9 mouse cellular contexts compared by ENCODE assay signal in the genomic region with DNA sequence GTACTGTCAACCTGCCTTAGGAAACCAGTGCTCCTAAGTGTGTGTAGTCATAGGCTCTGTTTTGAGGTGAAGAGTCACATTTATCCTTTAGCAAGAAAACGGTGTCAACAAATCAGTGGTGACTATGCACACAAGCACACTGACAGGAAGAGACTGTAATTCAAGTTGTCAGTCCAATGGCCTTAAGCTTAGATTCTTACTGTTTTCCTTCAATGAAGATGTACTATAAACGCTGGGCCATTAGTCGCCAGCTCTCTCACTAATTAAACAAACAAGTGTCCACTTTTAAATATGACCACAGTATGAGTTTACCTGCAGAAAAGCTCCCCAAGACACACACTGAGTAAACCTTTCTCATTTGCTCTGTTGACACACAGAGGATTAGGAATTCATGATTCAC. TPM values are rescaled to one million over a fixed set of nuclear protein-coding genes. Genes with fewer than 3 reads are reported as not detected.
DNase-seq lines count a peak whose midpoint lies in the region; ATAC-seq and TF ChIP-seq lines count a peak whose summit lies in the region.
"Had no signal": no experiment of that assay in that cellular context is flagged by ENCODE, and none has a peak within 500 bp of the region (broad histone marks: within the 10 kb centered on the region; RNA-seq: fewer than 3 reads in every experiment).

No protein-coding gene starts in this region.

- 0 out of 2 replicates have a peak, but pooled peaks cover 5% of the 10 kb centered on the region for H3K4me1 ChIP-seq in heart, embryonic 15.5 days (replicated peaks)
- no peaks in the 10 kb centered on the region for H3K4me1 ChIP-seq in cortical plate, adult 2 months (ENCODE audit: control insufficient read depth, insufficient read depth, low read length)
- no peaks in the 10 kb centered on the region; the same call in 1 of the 2 replicates for H3K4me1 ChIP-seq in hindbrain, embryonic 14.5 days (replicated peaks; ENCODE audit: control insufficient read depth, insufficient read depth, low read length)
- H3K4me1 ChIP-seq in midbrain, embryonic 14.5 days (ENCODE audit: control insufficient read depth, insufficient read depth, low read length) = no peaks in the 10 kb centered on the region

- H3K36me3 ChIP-seq in heart, embryonic 15.5 days = no peaks in the 10 kb centered on the region
- H3K36me3 ChIP-seq in hindbrain, embryonic 14.5 days (replicated peaks; ENCODE audit: control insufficient read depth, insufficient read depth) = no peaks in the 10 kb centered on the region
- no peaks in the 10 kb centered on the region for H3K36me3 ChIP-seq in midbrain, embryonic 14.5 days (ENCODE audit: control insufficient read depth, insufficient read depth, low read length)

- TF ChIP-seq CTCF in cortical plate, adult 2 months (IDR thresholded peaks at IDR 0.05; ENCODE audit: extremely low read depth, insufficient read depth, low read length) = no peak

- no peak for DNase-seq in heart, postnatal 25 days (ENCODE audit: low spot score)
- no peak for DNase-seq in hindbrain, embryonic 14.5 days (ENCODE audit: low spot score)
- no peak for DNase-seq in midbrain, embryonic 14.5 days
- no peak for DNase-seq in right cerebral cortex, postnatal 25 days
- no peak for DNase-seq in right cerebral cortex, adult 2 months (ENCODE audit: low spot score in 2 of 2)

- peak overlapping the region; percentile 64 for H3K4me3 ChIP-seq in heart, embryonic 15.5 days
- peak overlapping the region; percentile 75 for H3K4me3 ChIP-seq in cortical plate, adult 2 months (ENCODE audit: insufficient read depth, low read length)
- peak overlapping the region; percentile 47 for H3K4me3 ChIP-seq in hindbrain, embryonic 14.5 days (replicated peaks; ENCODE audit: low read length)
- H3K4me3 ChIP-seq in midbrain, embryonic 14.5 days (replicated peaks; ENCODE audit: low read depth, low read length) = peak overlapping the region; percentile 48

- H3K9me3 ChIP-seq in heart, embryonic 15.5 days (replicated peaks) = no peaks in the 10 kb centered on the region
- H3K9me3 ChIP-seq in hindbrain, embryonic 14.5 days (ENCODE audit: control insufficient read depth, low read length) = no peaks in the 10 kb centered on the region
- H3K9me3 ChIP-seq in midbrain, embryonic 14.5 days (ENCODE audit: control insufficient read depth, low read length) = no peaks in the 10 kb centered on the region

- TF ChIP-seq POLR2A in cortical plate, adult 2 months (IDR thresholded peaks at IDR 0.05; ENCODE audit: extremely low read depth, insufficient read depth, low read length) = no peak

- H3K27ac ChIP-seq in heart, embryonic 15.5 days = peak overlapping the region; percentile 38; the same call in 1 of the 2 replicates
- H3K27ac ChIP-seq in cortical plate, adult 2 months (ENCODE audit: insufficient read depth, low read length) = peak overlapping the region; percentile 86
- H3K27ac ChIP-seq in hindbrain, embryonic 14.5 days = no peak overlapping the region
- H3K27ac ChIP-seq in midbrain, embryonic 14.5 days (replicated peaks; ENCODE audit: low read depth, low read length) = no peak overlapping the region

- 25% methylated on average over 3 of the region's 3 CpGs for WGBS in heart, embryonic 15.5 days
- WGBS in hindbrain, embryonic 14.5 days = 49% methylated on average over 3 of the region's 3 CpGs
- 42% methylated on average over 3 of the region's 3 CpGs for WGBS in midbrain, embryonic 14.5 days

- H3K9ac ChIP-seq in heart, embryonic 15.5 days = peak overlapping the region; percentile 56
- peak overlapping the region; percentile 56 for H3K9ac ChIP-seq in hindbrain, embryonic 14.5 days
- H3K9ac ChIP-seq in midbrain, embryonic 14.5 days (replicated peaks; ENCODE audit: low read length) = peak overlapping the region; percentile 49; the same call in 1 of the 2 replicates

- intact Hi-C loops in heart, postnatal 25 days (cut with DNase I) = loop anchor here (5.0 kb wide), 1 partner anchor 142 kb away; no protein-coding TSS in a partner anchor

- no peaks in the 10 kb centered on the region for H3K27me3 ChIP-seq in heart, embryonic 15.5 days
- no peaks in the 10 kb centered on the region; the same call in 1 of the 2 replicates for H3K27me3 ChIP-seq in hindbrain, embryonic 14.5 days (ENCODE audit: control insufficient read depth, insufficient read depth, low read length)
- H3K27me3 ChIP-seq in midbrain, embryonic 14.5 days (ENCODE audit: control insufficient read depth, insufficient read depth, low read length) = peaks cover 7% of the 10 kb centered on the region; the same call in 1 of the 2 replicates

- ATAC-seq in heart, embryonic 15.5 days (replicated peaks; ENCODE audit: insufficient number of reproducible peaks, insufficient read depth, low FRiP score, low read depth) = no peak
- ATAC-seq in hindbrain, embryonic 14.5 days (ENCODE audit: low FRiP score) = no peak
- ATAC-seq in midbrain, embryonic 14.5 days (ENCODE audit: low FRiP score, low TSS enrichment) = no peak
- ATAC-seq in CD4-positive, CD25-positive, alpha-beta regulatory T cell, adult 4 months = no peak

- peak overlapping the region; percentile 80 for H3K4me2 ChIP-seq in heart, embryonic 15.5 days
- H3K4me2 ChIP-seq in hindbrain, embryonic 14.5 days (replicated peaks) = peak overlapping the region; percentile 87
- peak overlapping the region; percentile 95 for H3K4me2 ChIP-seq in midbrain, embryonic 14.5 days (ENCODE audit: low read length)

RNA-seq across cellular contexts. Expression of a gene that starts 44.3 kb away (rescaled TPM):
- 3.9 and 6.8 TPM in 2 replicates for polyA plus RNA-seq in heart, embryonic 15.5 days (2015; fragmentation: Nextera tagmentation; extraction: Ambion mirVana)
- 10 to 100 TPM; 18.4 to 22.4 TPM for total RNA-seq in heart, postnatal 25 days (2021)
- polyA plus RNA-seq in cortical plate, adult 2 months (2012; rRNA removed) = 9.2 and 10.8 TPM in 2 replicates
- 6.0 and 7.1 TPM in 2 replicates for polyA plus RNA-seq in hindbrain, embryonic 14.5 days (2014; fragmentation: Nextera tagmentation; extraction: Ambion mirVana)
- 1.3 and 2.8 TPM in 2 replicates for polyA plus RNA-seq in midbrain, embryonic 14.5 days (2014; fragmentation: Nextera tagmentation; extraction: Ambion mirVana)
- polyA plus RNA-seq in CD4-positive, CD25-positive, alpha-beta regulatory T cell, adult 4 months (2017; shearing (Covaris generic)) = not detected
- total RNA-seq: MEL had no signal

Comparison
In these comparisons a context has a peak if more than half of its experiments do, and no peak if none do; other contexts are left out.
1. H3K27ac ChIP-seq: peak in heart, embryonic 15.5 days (single experiment) and cortical plate, adult 2 months (single experiment); none in hindbrain, embryonic 14.5 days (single experiment) and midbrain, embryonic 14.5 days (single experiment).
2. Peak in every context shown above with its lines, with median percentiles within 50 percentile points of each other: H3K4me2 ChIP-seq, H3K4me3 ChIP-seq and H3K9ac ChIP-seq.